Mouse (Mus musculus) heart, embryonic 11.5 days (tissue): Measurements from ENCODE around the gene F8. TPM values are rescaled to one million over a fixed set of nuclear protein-coding genes. Genes with fewer than 3 reads are reported as not detected.

Experiments
- ATAC-seq: fragments of 200-750 bp; cut with Nextera tagmentation; replicated peaks from 2 replicates; pipeline ENCODE4 v1.8.0; 2017; ENCODE audit warnings: moderate library complexity; ENCODE audit not compliant: insufficient number of reproducible peaks, low FRiP score, low TSS enrichment
- H3K27ac ChIP-seq: fragments of 300-500 bp; sonication (generic); 2 replicates; pipeline ENCODE4 v1.5.1; 2014; ENCODE audit warnings: mild to moderate bottlenecking, low read depth, low read length
- H3K27me3 ChIP-seq: fragments of 300-500 bp; sonication (generic); 2 replicates; pipeline ENCODE4 v1.6.1; 2014; ENCODE audit warnings: mild to moderate bottlenecking, low read length, mixed read lengths; ENCODE audit not compliant: control insufficient read depth, insufficient read depth
- H3K36me3 ChIP-seq: fragments of 300-500 bp; sonication (generic); 2 replicates; pipeline ENCODE4 v1.6.1; 2014; ENCODE audit warnings: mild to moderate bottlenecking, low read length, moderate library complexity, mixed read lengths; ENCODE audit not compliant: control insufficient read depth, insufficient read depth
- H3K4me1 ChIP-seq: fragments of 300-500 bp; sonication (generic); 2 replicates; pipeline ENCODE4 v1.6.1; 2014; ENCODE audit warnings: low read length; ENCODE audit not compliant: control insufficient read depth, insufficient read depth
- H3K4me2 ChIP-seq: fragments of 300-500 bp; sonication (generic); 2 replicates; pipeline ENCODE4 v1.6.1; 2014; ENCODE audit warnings: mild to moderate bottlenecking, moderate library complexity
- H3K4me3 ChIP-seq: fragments of 300-500 bp; sonication (generic); 2 replicates; pipeline ENCODE4 v1.5.1; 2014; ENCODE audit warnings: low read depth, low read length
- H3K9ac ChIP-seq: fragments of 300-500 bp; sonication (generic); 2 replicates; pipeline ENCODE4 v1.6.1; 2014; ENCODE audit warnings: mild to moderate bottlenecking, low read depth, low read length, moderate library complexity
- H3K9me3 ChIP-seq: fragments of 300-500 bp; sonication (generic); replicated peaks from 2 replicates; pipeline ENCODE4 v1.6.1; 2016; ENCODE audit warnings: low read length; ENCODE audit not compliant: control insufficient read depth
- WGBS: fragments of 180-500 bp; shearing (Covaris S2); extraction: QIAGEN DNeasy Blood & Tissue Kit; methylation state at CpG from one replicate; pipeline ENCODE4 v1.1.7; 2014; ENCODE audit not compliant: insufficient replicate concordance; 5-methylcytosine and 5-hydroxymethylcytosine counted together
- polyA plus RNA-seq: library from polyadenylated mRNA; unstranded; fragments of >200 nt; fragmentation: Nextera tagmentation; extraction: Ambion mirVana; gene quantifications from 2 replicates; pipeline ENCODE4 v1.2.1, GENCODE M21; 2014

F8 gene
- polyA plus RNA-seq, result 1.4 and 2.5 TPM in 2 replicates

DNA sequence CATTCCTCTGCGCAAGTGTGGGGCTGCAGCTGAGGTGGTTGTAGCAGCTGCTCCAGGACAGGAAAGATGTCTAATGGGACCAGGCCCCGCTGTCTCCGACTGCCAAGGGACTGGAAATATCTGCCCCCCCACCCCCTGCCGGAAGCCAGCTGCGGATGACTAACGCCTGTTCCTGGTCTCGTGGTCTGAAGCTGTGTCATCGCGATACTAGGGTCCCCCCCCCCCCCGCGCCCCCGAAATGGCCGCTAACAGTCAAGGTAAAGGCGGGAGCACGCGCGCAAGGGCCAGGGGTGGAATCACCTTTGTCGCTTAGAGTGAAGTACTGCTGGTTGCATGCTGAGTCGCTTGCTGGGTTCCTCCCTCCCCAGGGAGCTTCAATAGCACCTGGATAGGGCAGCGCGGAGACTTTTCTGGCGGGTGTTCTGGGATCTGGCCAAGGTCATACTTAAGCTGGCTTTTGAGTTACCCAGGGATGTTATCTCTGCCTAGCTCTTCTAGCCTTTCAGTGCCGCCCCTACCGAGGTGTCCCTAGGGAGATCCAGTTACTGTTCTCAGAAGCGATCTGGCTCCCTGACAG is at the start of gene F8, which contains the start of gene Fundc2:
Gene F8 (minus strand): TSS at position 421 of the 577 bp plus-strand sequence.
Gene Fundc2 (plus strand): TSS at position 205 of the 577 bp plus-strand sequence.
- Histone ChIP-seq H3K36me3 (no peaks in the 10 kb centered on the region), H3K4me2 (peak within 1 kb of the TSS; percentile 57), H3K4me3 (peak within 1 kb of the TSS; percentile 51), H3K9ac (peak within 1 kb of the TSS; percentile 77), H3K4me1 (no peaks in the 10 kb centered on the region), H3K9me3 (no peaks in the 10 kb centered on the region), H3K27ac (peak within 1 kb of the TSS; percentile 93), H3K27me3 (no peaks in the 10 kb centered on the region)
- WGBS, result 15% methylated on average over 18 of the region's 25 CpGs
- ATAC-seq, result peak; percentile 89

DNA sequence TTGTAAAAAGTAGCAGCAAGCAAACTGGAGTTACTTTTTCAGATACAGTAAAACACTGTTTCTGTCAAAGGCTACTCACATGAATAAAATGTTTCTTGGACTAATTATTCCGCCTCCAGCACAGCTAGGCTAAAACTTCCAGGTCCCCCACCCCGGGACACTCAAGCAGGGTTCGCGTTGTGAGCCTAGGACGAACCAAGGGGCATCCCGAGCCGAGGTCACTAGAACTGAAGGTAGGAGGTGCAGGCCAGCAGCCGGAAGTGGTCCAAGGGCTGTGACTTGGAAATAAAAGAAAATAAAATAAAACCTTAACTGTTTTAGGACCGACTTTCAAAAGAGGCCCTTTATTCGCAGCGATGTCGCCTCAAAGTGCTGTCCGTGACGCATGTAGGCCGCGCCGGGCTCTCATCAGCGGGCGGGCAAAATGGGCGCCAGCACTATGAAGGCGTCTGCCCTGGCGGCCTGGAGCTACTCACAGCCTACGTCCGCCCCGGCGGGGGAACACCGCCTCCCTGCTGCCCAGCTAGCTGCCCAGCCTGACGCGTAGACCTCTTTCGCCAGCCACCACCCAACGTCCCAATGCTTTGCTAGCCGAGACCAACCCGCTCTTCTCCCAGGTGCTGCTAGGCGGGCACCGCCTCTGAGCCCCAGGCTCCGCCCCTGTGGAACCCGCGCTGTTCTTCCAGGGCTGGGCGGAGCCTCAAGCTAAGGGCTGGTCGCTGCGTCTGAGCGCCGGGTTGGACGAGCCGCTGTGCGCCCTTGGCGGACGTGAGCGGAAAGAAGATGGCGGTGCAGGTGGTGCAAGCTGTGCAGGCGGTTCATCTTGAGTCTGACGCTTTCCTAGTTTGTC is 33.7 kb upstream of the F8 start, which contains the start of the genes Cmc4, Mtcp1 and Brcc3:
Gene Cmc4 (minus strand): TSS at position 649 of the 850 bp plus-strand sequence.
Gene Mtcp1 (minus strand): TSS at position 653 of the 850 bp plus-strand sequence.
Gene Brcc3 (plus strand): TSS at position 693 of the 850 bp plus-strand sequence.
- peak; percentile 100 for ATAC-seq

DNA sequence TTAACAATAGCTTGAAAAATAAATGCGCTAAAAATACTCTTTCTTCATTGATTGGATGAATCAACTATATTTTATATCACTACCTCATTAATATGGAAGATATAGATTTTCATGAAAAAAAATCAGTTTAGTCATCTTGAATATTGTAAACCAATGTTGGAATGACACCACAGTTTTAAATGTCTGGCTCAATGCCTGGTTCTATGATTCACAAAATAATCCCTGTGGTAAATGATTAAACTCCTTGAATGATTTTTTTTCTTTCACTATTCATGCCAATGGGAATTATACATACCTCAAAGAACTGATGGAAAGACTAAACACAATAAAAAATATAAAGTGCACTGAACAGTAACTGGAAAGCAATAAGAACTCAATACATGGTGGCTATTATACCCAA is 27.3 kb upstream of the F8 start:
- no peaks in the 10 kb centered on the region for H3K9me3 ChIP-seq
- ATAC-seq, result no peak
- no peak overlapping the region for H3K9ac ChIP-seq
- H3K4me3 ChIP-seq, result no peak overlapping the region
- no peak overlapping the region for H3K4me2 ChIP-seq
- H3K27ac ChIP-seq, result no peak overlapping the region
- no peaks in the 10 kb centered on the region for H3K4me1 ChIP-seq
- no peaks in the 10 kb centered on the region for H3K36me3 ChIP-seq
- 91% methylated on average over 1 of the region's 1 CpGs for WGBS
- H3K27me3 ChIP-seq, result no peaks in the 10 kb centered on the region

More for the DNA sequence above, 33.7 kb upstream of the F8 start, which contains the start of the genes Cmc4, Mtcp1 and Brcc3:
- peak within 1 kb of the TSS; percentile 77 for H3K9ac ChIP-seq
- no peaks in the 10 kb centered on the region for H3K27me3 ChIP-seq
- H3K4me1 ChIP-seq, result no peaks in the 10 kb centered on the region
- H3K9me3 ChIP-seq, result no peaks in the 10 kb centered on the region
- H3K4me3 ChIP-seq, result peak within 1 kb of the TSS; percentile 55
- WGBS, result 17% methylated on average over 51 of the region's 52 CpGs
- no peaks in the 10 kb centered on the region for H3K36me3 ChIP-seq
- H3K27ac ChIP-seq, result peak within 1 kb of the TSS; percentile 91
- peak within 1 kb of the TSS; percentile 63 for H3K4me2 ChIP-seq

DNA sequence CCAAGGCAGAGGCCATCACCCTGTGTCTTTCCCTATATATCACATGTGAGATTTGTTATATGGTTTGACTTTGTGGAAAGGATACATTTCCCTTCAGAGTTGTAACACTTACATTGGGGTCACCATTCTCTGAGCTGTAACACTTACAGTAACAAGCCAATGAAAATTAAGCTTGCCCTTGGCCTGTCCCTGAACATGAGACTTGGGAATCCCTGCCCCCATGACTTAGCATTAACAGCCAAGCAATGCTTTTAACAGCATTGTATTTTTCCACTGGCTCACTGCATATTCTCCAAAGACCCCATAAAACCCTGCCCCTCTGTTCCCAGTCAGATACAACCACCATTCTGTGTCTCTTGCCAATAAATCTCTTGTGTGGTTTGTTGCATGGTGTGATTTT is 20.9 kb upstream of the F8 start:
- no peaks in the 10 kb centered on the region for H3K36me3 ChIP-seq
- no peak overlapping the region for H3K27ac ChIP-seq
- no peak overlapping the region for H3K4me3 ChIP-seq
- H3K27me3 ChIP-seq, result no peaks in the 10 kb centered on the region
- no peaks in the 10 kb centered on the region for H3K9me3 ChIP-seq
- no peak overlapping the region for H3K9ac ChIP-seq
- H3K4me2 ChIP-seq, result no peak overlapping the region
- no peak for ATAC-seq
- H3K4me1 ChIP-seq, result no peaks in the 10 kb centered on the region

DNA sequence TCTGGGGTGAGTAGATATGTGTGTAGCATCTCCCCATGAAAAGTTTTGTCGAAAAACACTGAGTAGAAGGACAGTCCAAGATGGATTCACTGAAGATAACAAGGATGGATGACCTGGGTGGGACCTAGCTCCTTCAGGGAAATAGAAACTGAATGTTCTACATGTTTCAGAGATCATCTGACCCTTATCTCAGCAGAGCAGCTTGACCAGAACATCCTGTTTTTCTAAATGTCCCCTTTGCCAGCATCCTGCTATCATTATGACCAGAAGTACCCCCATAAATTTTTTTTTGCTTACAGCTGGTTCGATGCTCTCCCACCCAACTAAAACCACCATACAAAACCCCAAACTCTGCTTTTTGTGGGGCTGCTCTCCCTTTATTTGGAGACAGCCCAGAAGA is 20.3 kb upstream of the F8 start:
- ATAC-seq, result peak; percentile 57; the same call in 1 of the 2 replicates
- no peak overlapping the region for H3K9ac ChIP-seq
- no peak overlapping the region for H3K4me3 ChIP-seq
- H3K4me1 ChIP-seq, result no peaks in the 10 kb centered on the region
- H3K27me3 ChIP-seq, result no peaks in the 10 kb centered on the region
- WGBS, result 52% methylated on average over 2 of the region's 2 CpGs
- no peak overlapping the region for H3K4me2 ChIP-seq
- H3K36me3 ChIP-seq, result no peaks in the 10 kb centered on the region
- H3K27ac ChIP-seq, result no peak overlapping the region
- no peaks in the 10 kb centered on the region for H3K9me3 ChIP-seq

DNA sequence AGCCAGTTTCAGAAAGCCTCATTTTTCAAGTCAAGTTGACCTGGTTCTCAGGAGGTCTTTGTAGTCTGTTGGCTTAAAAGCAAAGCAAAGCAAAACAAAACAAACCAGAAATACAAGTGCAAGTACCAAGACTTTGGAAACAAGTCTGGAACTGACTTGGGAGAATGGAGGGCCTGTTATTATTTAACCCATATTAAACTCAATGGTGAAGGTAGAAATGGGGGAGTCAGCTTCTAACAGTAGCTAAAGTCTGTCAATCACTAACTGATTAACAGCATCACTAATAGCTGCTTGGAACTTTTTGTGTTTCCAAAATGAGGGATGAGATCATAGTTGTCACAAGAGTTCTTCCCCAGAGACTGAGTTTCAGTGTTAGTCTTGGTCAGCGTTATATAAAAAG is 17.1 kb upstream of the F8 start:
- 88% methylated on average over 1 of the region's 1 CpGs for WGBS

DNA sequence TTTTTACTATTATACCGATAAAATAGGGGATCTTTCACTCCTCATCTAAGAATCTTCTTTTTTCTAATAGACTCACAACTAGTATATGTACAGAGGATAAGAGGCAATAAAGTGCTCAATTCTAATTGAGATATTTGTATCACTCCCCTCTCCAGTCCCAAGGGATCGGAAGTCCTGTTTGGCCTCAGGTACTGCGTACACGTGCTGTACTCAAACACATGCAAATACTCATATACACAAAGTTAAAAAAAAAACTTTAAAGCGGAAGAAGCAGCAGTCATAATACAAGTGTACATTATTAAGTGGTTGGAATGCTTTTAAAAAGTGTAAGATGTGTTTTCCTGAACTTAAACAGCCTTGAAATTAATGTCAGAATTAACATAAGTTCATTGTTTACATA is 716 bp downstream of the F8 start:
- no peaks in the 10 kb centered on the region for H3K27me3 ChIP-seq
- H3K4me1 ChIP-seq, result no peaks in the 10 kb centered on the region
- H3K9me3 ChIP-seq, result no peaks in the 10 kb centered on the region
- H3K4me3 ChIP-seq, result peak overlapping the region; percentile 51; the same call in 1 of the 2 replicates
- H3K4me2 ChIP-seq, result peak overlapping the region; percentile 57
- peak overlapping the region; percentile 93; the same call in 1 of the 2 replicates for H3K27ac ChIP-seq
- no peak for ATAC-seq
- WGBS, result 72% methylated on average over 5 of the region's 5 CpGs
- no peak overlapping the region for H3K9ac ChIP-seq
- no peaks in the 10 kb centered on the region for H3K36me3 ChIP-seq

More for the DNA sequence above, 17.1 kb upstream of the F8 start:
- Histone ChIP-seq H3K9me3 (no peaks in the 10 kb centered on the region), H3K27ac (no peak overlapping the region), H3K27me3 (no peaks in the 10 kb centered on the region), H3K36me3 (0 out of 2 replicates have a peak, but pooled peaks cover 2% of the 10 kb centered on the region), H3K4me3 (no peak overlapping the region), H3K4me1 (no peaks in the 10 kb centered on the region), H3K9ac (no peak overlapping the region), H3K4me2 (no peak overlapping the region)
- ATAC-seq, result no peak

DNA sequence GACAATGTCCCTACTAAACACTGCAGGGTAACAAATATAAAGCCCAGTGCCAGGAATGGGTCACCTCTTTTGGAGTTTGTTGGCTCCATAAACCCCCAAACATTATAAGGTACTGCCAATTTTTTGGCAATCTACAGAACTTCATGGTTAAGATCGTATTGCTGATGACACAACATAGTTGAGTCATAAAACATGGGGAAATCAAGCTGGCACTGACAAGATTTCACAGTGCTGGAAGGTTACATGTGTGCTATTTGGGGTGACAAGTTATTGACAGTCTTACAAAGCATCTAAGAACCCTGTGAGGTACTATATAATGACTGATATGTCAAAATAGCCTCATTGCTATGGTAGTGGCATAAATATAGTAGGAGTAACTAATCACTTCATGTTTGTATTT is 1.2 kb downstream of the F8 start:
- ATAC-seq, result no peak
- no peak overlapping the region for H3K27ac ChIP-seq
- no peak overlapping the region for H3K4me2 ChIP-seq
- 72% methylated on average over 1 of the region's 1 CpGs for WGBS
- no peaks in the 10 kb centered on the region for H3K36me3 ChIP-seq
- H3K9me3 ChIP-seq, result no peaks in the 10 kb centered on the region
- H3K4me3 ChIP-seq, result no peak overlapping the region
- H3K27me3 ChIP-seq, result no peaks in the 10 kb centered on the region
- no peaks in the 10 kb centered on the region for H3K4me1 ChIP-seq
- no peak overlapping the region for H3K9ac ChIP-seq
